Mouse (Mus musculus) midbrain, postnatal 0 days (tissue): ENCODE measurements around the gene Eif4e1b. TPM values are rescaled to one million over a fixed set of nuclear protein-coding genes. Genes with fewer than 3 reads are reported as not detected.

Experiments used
- ATAC-seq: fragments of 200-750 bp; cut with Nextera tagmentation; 2 replicates; pipeline ENCODE4 v1.8.0; 2017; ENCODE audit warnings: moderate number of reproducible peaks, mild to moderate bottlenecking, moderate TSS enrichment, moderate library complexity; ENCODE audit not compliant: low FRiP score
- DNase-seq: peaks from one replicate; pipeline ENCODE4 v3.0.0-alpha.2; 2015; ENCODE audit warnings: low spot score
- H3K27ac ChIP-seq: fragments of 300-500 bp; sonication (generic); 2 replicates; pipeline ENCODE4 v1.5.1; 2014; ENCODE audit warnings: low read depth, mild to moderate bottlenecking, low read length, mixed read lengths
- H3K27me3 ChIP-seq: fragments of 300-500 bp; sonication (generic); 2 replicates; pipeline ENCODE4 v1.6.1; 2014; ENCODE audit warnings: low read length, control low read depth, mixed read lengths; ENCODE audit not compliant: insufficient read depth
- H3K36me3 ChIP-seq: fragments of 300-500 bp; sonication (generic); 2 replicates; pipeline ENCODE4 v1.6.1; 2014; ENCODE audit warnings: low read length, control low read depth, mixed read lengths; ENCODE audit not compliant: insufficient read depth
- H3K4me1 ChIP-seq: fragments of 300-500 bp; sonication (generic); 2 replicates; pipeline ENCODE4 v1.6.1; 2014; ENCODE audit warnings: mild to moderate bottlenecking, control low read depth, antibody characterized with exemption, low read length, mixed read lengths; ENCODE audit not compliant: insufficient read depth
- H3K4me2 ChIP-seq: fragments of 300-500 bp; sonication (generic); 2 replicates; pipeline ENCODE4 v1.6.1; 2014; ENCODE audit warnings: low read depth, mild to moderate bottlenecking, low read length, mixed read lengths; ENCODE audit not compliant: poor library complexity, severe bottlenecking
- H3K4me3 ChIP-seq: fragments of 300-500 bp; sonication (generic); 2 replicates; pipeline ENCODE4 v1.5.1; 2014; ENCODE audit warnings: low read depth, mild to moderate bottlenecking, low read length, moderate library complexity
- H3K9ac ChIP-seq: fragments of 300-500 bp; sonication (generic); replicated peaks from 2 replicates; pipeline ENCODE4 v1.6.1; 2014; ENCODE audit warnings: mild to moderate bottlenecking, low read length, moderate library complexity, mixed read lengths; ENCODE audit not compliant: poor library complexity, severe bottlenecking
- H3K9me3 ChIP-seq: fragments of 300-500 bp; sonication (generic); 2 replicates; pipeline ENCODE4 v1.6.1; 2016; ENCODE audit warnings: low read length, control low read depth
- CTCF ChIP-seq: IDR thresholded peaks from 2 replicates; pipeline ENCODE4 v1.5.1; 2016; ENCODE audit warnings: antibody characterized with exemption, mild to moderate bottlenecking
- WGBS: fragments of 180-500 bp; shearing (Covaris S2); extraction: QIAGEN DNeasy Blood & Tissue Kit; methylation state at CpG from one replicate; pipeline ENCODE4 v1.1.7; 2014; 5-methylcytosine and 5-hydroxymethylcytosine counted together
- polyA plus RNA-seq: library from polyadenylated mRNA; unstranded; fragments of >200 nt; fragmentation: Nextera tagmentation; extraction: Ambion mirVana; gene quantifications from 2 replicates; pipeline ENCODE4 v1.2.1, GENCODE M21; 2015
- total RNA-seq: library from RNA; depleted of rRNA; stranded (reverse); fragments of >200 nt; gene quantifications from 2 replicates; pipeline ENCODE4 v1.2.3, GENCODE M21; 2014

Eif4e1b gene
- total and polyA plus RNA-seq, 2 experiments from 2014 or later, result not detected

DNA sequence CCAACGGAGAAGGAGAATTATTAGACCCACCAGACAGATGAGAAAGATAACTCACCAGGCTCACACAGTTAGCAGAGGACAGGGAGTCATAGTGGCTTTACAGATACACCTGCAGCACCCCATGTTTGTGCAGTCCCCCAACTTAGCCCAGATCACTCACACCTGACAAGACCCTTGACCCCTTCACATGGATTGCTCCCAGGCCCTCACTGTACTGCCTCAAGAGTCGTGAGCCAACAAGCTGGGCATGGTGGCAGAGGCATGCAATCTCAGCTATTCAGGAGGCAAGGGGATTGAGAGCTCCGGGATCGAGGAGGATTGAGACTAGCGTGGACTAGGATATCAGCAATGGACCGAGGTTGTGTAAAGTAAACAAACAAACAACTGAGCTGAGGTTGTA is 30.1 kb upstream of the Eif4e1b start:
- Histone ChIP-seq H3K9ac (no peak overlapping the region), H3K9me3 (no peaks in the 10 kb centered on the region), H3K27ac (no peak overlapping the region), H3K4me2 (no peak overlapping the region), H3K27me3 (no peaks in the 10 kb centered on the region), H3K4me1 (peaks cover 19% of the 10 kb centered on the region), H3K4me3 (no peak overlapping the region), H3K36me3 (no peaks in the 10 kb centered on the region)
- DNase-seq (no peak), ATAC-seq (no peak)
- TF ChIP-seq CTCF, result no peak
- WGBS, result 61% methylated on average over 6 of the region's 6 CpGs

DNA sequence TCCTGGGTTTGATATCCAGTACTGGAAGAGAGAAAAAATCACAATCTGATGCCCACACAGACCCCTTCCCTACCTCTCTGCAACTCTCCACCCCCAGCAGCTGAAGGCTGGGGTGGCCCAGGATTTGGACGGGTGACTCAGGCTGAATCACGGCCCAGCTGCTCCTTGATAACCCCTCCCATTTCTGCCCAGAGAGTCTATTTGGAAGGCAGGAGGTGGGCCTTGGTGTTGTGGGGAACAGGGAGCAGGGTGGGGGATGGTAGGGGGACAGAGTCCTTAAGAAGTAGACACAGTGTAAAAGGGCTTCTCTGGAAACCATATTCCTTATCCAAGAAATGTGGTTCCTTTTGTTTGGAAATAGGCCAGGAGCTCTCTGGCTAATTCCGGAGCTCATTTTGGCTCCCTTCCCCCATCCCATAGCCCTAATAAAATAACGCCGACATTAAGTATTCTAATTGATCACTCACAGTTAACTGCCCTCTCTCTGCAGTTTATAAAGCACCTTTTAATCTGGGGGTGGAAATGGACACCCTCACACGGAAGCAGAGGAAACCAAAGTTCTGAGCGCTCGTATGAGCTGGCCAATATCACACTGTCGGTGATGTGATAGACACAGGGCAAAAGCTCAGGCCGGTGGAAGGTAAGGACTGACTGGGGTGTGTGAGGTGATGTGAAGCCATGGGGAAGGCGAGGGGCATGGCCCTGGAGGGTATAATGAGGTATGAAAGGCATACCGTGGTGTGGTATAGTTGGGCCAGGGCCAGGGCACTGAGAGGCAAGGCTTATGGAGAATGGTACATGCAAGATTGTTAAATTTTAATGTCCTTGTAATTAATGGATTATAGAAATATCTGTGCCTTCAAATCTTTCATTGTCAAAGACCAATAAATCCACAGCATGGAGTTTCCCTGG is 29.4 kb upstream of the Eif4e1b start:
- Histone ChIP-seq H3K4me2 (no peak overlapping the region), H3K36me3 (no peaks in the 10 kb centered on the region), H3K9ac (peak overlapping the region; percentile 8; the same call in 1 of the 2 replicates), H3K9me3 (no peaks in the 10 kb centered on the region), H3K4me3 (no peak overlapping the region), H3K27ac (no peak overlapping the region), H3K27me3 (no peaks in the 10 kb centered on the region), H3K4me1 (peaks cover 26% of the 10 kb centered on the region)
- TF ChIP-seq CTCF, result no peak
- ATAC-seq (no peak), DNase-seq (no peak)
- WGBS, result 33% methylated on average over 12 of the region's 12 CpGs

DNA sequence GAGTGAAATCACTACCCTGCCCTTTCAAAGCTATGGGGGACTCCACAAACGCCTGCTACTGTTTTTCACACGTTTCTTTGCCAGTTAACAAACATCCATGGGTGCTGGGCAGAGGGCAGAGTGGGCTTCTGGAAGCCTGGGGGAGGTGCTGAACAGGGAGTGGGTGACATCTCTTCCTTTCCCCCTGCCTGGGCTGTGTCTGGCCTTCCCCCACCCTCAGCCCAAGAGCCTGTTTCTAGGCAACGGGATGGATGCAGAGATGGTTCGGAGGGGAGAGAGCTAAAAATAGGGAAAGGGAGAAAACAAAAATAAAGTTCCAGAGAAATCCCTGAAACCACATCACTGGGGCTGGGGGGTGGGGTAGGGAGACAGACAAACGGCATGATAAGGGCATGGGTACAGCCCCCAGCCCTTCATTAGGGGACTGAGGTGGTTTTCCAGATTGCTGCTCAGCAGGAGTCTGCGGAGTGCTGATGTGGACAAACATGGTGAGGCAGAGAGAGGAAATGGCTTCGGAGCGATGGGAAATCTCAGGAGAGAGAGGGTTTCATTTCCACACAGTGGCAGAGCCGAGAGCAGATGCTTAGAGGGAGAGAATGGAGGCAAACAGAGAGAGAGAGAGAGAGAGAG is 28.5 kb upstream of the Eif4e1b start:
- peak; percentile 68 for DNase-seq
- TF ChIP-seq CTCF, result no peak
- no peak for ATAC-seq
- Histone ChIP-seq H3K27ac (peak overlapping the region; percentile 68), H3K4me1 (peaks cover 27% of the 10 kb centered on the region), H3K4me2 (peak overlapping the region; percentile 22; the same call in 1 of the 2 replicates), H3K27me3 (no peaks in the 10 kb centered on the region), H3K4me3 (no peak overlapping the region), H3K9ac (no peak overlapping the region), H3K9me3 (no peaks in the 10 kb centered on the region), H3K36me3 (no peaks in the 10 kb centered on the region)
- 7% methylated on average over 9 of the region's 9 CpGs for WGBS

DNA sequence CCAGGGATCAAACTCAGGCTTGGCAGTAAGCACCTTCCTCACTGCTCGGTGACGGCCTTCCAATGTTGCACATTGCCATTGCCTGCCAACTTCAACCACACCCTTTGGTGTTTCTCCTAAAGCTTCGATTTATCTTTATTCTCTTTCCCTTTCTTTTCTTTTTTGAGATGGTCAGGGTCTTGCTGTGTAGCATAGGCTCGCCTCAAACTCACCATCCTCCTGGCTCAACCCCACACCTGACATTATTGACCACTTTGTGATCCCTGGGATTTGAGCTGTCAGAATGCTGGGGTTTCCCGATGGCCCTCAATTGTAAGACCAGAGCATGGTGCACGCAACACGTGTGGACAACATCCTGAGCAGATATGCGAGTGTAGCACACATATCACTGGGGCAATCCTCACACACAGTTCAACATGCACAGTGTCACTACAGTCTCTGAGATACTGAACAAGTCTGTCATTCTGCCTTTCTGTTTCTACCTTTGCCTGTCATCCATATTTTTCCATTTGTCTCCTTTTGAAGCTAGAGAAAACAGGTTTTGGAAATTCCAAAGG is 27.6 kb upstream of the Eif4e1b start:
- H3K36me3 ChIP-seq, result no peaks in the 10 kb centered on the region
- H3K4me3 ChIP-seq, result no peak overlapping the region
- no peak overlapping the region for H3K4me2 ChIP-seq
- WGBS, result 87% methylated on average over 8 of the region's 8 CpGs
- no peaks in the 10 kb centered on the region for H3K9me3 ChIP-seq
- no peaks in the 10 kb centered on the region for H3K27me3 ChIP-seq
- H3K27ac ChIP-seq, result no peak overlapping the region
- no peak for TF ChIP-seq CTCF
- peaks cover 27% of the 10 kb centered on the region for H3K4me1 ChIP-seq
- DNase-seq (no peak), ATAC-seq (no peak)
- no peak overlapping the region for H3K9ac ChIP-seq

DNA sequence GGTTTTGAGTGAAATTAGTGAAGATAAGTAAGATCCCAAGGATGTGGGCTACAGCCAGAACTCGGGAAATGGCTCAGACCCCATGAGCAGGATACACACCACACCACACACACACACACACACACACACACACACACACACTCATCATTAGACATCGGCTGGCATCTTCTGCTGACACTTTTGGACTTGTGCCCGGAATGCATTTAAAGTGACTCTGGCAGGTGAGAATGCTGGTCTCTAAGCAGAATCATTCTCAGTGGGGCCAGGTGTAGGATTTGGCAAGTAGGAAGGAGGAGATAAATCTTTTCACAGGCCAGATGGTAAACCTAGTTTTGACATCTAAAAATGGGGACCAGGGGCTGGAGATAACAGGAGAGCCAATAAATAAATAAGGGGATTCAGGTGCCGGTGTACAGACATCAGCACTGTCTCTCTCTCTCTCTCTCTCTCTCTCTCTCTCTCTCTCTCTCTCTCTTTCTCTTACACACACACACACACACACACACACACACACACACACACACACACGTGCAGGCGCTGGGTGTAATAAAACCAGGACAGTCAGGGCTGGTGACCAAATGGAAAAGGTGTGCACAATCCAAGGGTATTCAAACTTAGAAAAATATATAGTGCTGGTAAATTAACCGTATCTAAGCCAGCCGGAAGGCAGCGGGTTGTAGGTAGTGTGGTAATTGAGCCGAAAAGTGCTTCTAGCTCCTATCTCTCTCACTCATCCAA is 26.5 kb upstream of the Eif4e1b start:
- Histone ChIP-seq H3K9me3 (no peaks in the 10 kb centered on the region), H3K4me2 (peak overlapping the region; percentile 62), H3K4me3 (peak overlapping the region; percentile 34), H3K9ac (peak overlapping the region; percentile 48), H3K27ac (peak overlapping the region; percentile 92), H3K4me1 (peaks cover 27% of the 10 kb centered on the region), H3K27me3 (no peaks in the 10 kb centered on the region), H3K36me3 (peaks cover 1% of the 10 kb centered on the region; the same call in 1 of the 2 replicates)
- DNase-seq (peak; percentile 87), ATAC-seq (peak; percentile 6; the same call in 1 of the 2 replicates)
- TF ChIP-seq CTCF, result no peak
- WGBS, result 19% methylated on average over 10 of the region's 10 CpGs
